Mouse (Mus musculus) lung, postnatal 0 days (tissue): Measurements from ENCODE around the gene Kdm4b.

Source experiments
- CTCF ChIP-seq: IDR thresholded peaks from 2 replicates; pipeline ENCODE4 v1.5.1; 2016; ENCODE audit warnings: antibody characterized with exemption, mild to moderate bottlenecking
- EP300 ChIP-seq: IDR thresholded peaks from 2 replicates; pipeline ENCODE4 v1.6.1; 2016; ENCODE audit warnings: antibody characterized with exemption, mild to moderate bottlenecking, control low read depth

GRCm38 (mm10) chr17:56325450-56326152 is at the start of gene Kdm4b:
- no peak for TF ChIP-seq CTCF
- no peak for TF ChIP-seq EP300
